Mouse (Mus musculus) left cerebral cortex, postnatal 10 days (tissue): ENCODE data around the gene Hmcn1. TPM values are rescaled to one million over a fixed set of nuclear protein-coding genes. Genes with fewer than 3 reads are reported as not detected.

Experiments
- DNase-seq, 2 experiments: peaks; one replicate each; pipeline ENCODE4 v3.0.0; 2021 to 2022; ENCODE audit warnings: low spot score in 2 of 2, mixed read lengths in 1 of 2; ENCODE audit errors: extremely low spot score in 1 of 2
- intact Hi-C: fragments of 180-260 bp; cut with DNase I; formaldehyde crosslinking; loops from one replicate; pipeline ENCODE4 v1.15.1; 2025
- total RNA-seq, 2 experiments: library from RNA; stranded (reverse); gene quantifications; 2 replicates each; pipeline ENCODE4 v1.2.3; 2021

Hmcn1 gene
- total RNA-seq, 2 experiments from 2014 or later: 6.2 to 7.2 TPM

- intact Hi-C loops: no loop called here
- no peak for DNase-seq
Measured at GRCm38 (mm10) chr1:150753920-150754319, 239.3 kb downstream of the Hmcn1 start.

GRCm38 (mm10) chr1:150748783-150749182 lies 244.5 kb downstream of the Hmcn1 start:
- intact Hi-C loops: no loop called here
- DNase-seq: no peak

GRCm38 (mm10) chr1:150747771-150748170 lies 245.5 kb downstream of the Hmcn1 start:
- DNase-seq: no peak
- intact Hi-C loops: no loop called here

- no peak for DNase-seq
- intact Hi-C loops: no loop called here
Measured at GRCm38 (mm10) chr1:150743097-150743843, 250.0 kb downstream of the Hmcn1 start.

GRCm38 (mm10) chr1:150742376-150743087 lies 250.7 kb downstream of the Hmcn1 start:
- DNase-seq: no peak
- intact Hi-C loops: no loop called here

- DNase-seq: no peak
- intact Hi-C loops: no loop called here
Measured at GRCm38 (mm10) chr1:150711438-150711837, 281.8 kb downstream of the Hmcn1 start.

GRCm38 (mm10) chr1:150706502-150706901 lies 286.7 kb downstream of the Hmcn1 start:
- intact Hi-C loops: no loop called here
- no peak for DNase-seq

- intact Hi-C loops: no loop called here
- DNase-seq: no peak
Measured at GRCm38 (mm10) chr1:150697749-150698148, 295.5 kb downstream of the Hmcn1 start.

- intact Hi-C loops: no loop called here
- DNase-seq: no peak
Measured at GRCm38 (mm10) chr1:150682044-150682443, 311.2 kb downstream of the Hmcn1 start.

- intact Hi-C loops: no loop called here
- DNase-seq: no peak
Measured at GRCm38 (mm10) chr1:150681433-150681832, 311.8 kb downstream of the Hmcn1 start.

- DNase-seq: no peak
- intact Hi-C loops: no loop called here
Measured at GRCm38 (mm10) chr1:150681006-150681405, 312.2 kb downstream of the Hmcn1 start.

GRCm38 (mm10) chr1:150680345-150680744 lies 312.9 kb downstream of the Hmcn1 start:
- intact Hi-C loops: no loop called here
- DNase-seq: no peak

- DNase-seq: no peak
- intact Hi-C loops: no loop called here
Measured at GRCm38 (mm10) chr1:150645314-150645713, 347.9 kb downstream of the Hmcn1 start.

- intact Hi-C loops: no loop called here
- no peak for DNase-seq
Measured at GRCm38 (mm10) chr1:150639522-150639921, 353.7 kb downstream of the Hmcn1 start.

- intact Hi-C loops: no loop called here
- no peak for DNase-seq
Measured at GRCm38 (mm10) chr1:150632506-150632905, 360.7 kb downstream of the Hmcn1 start.

- intact Hi-C loops: no loop called here
- DNase-seq: no peak
Measured at GRCm38 (mm10) chr1:150631856-150632171, 361.4 kb downstream of the Hmcn1 start.

- no peak for DNase-seq
- intact Hi-C loops: no loop called here
Measured at GRCm38 (mm10) chr1:150631035-150631855, 362.0 kb downstream of the Hmcn1 start.

GRCm38 (mm10) chr1:150623226-150623625 lies 370.0 kb downstream of the Hmcn1 start:
- DNase-seq: no peak
- intact Hi-C loops: no loop called here

GRCm38 (mm10) chr1:150610539-150610938 lies 382.7 kb downstream of the Hmcn1 start:
- no peak for DNase-seq
- intact Hi-C loops: no loop called here

GRCm38 (mm10) chr1:150606173-150606572 lies 387.1 kb downstream of the Hmcn1 start:
- intact Hi-C loops: no loop called here
- DNase-seq: no peak
